Mouse (Mus musculus): Measurements from ENCODE around the gene Vps37c. TPM values are rescaled to one million over a fixed set of nuclear protein-coding genes. Genes with fewer than 3 reads are reported as not detected.

The Vps37c gene
- total and polyA plus RNA-seq, 2 experiments from 2014 or later = 27.2 to 30.7 TPM

DNA sequence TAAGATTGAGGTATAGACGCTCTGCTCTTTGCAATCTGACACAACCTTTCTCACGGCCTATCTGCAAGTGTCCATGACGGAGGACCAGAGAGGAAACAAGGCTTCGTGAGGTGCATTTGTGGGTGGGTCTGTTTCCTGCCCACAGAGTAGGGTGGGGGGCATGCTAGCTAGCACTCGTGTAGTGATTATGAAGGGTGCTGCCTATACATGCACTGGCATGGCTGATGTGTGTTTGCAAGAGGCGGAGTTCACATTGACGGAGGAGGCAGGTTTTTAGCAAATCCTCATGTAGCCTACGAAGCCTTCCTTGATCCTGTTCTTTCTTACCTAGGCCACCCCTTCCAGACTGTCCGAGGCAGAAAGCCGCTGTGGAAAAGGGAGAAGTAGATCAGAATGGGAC, 41.4 kb downstream of the Vps37c start:
- H3K4me3 ChIP-seq (ENCODE audit: low read length) = no peak overlapping the region
- DNase-seq (ENCODE audit: low spot score) (no peak), ATAC-seq (no peak)
- H3K27ac ChIP-seq = no peak overlapping the region
- no peak for TF ChIP-seq CTCF (IDR thresholded peaks at IDR 0.05; ENCODE audit: low read depth)
- H3K9ac ChIP-seq (replicated peaks; ENCODE audit: low read length) = no peak overlapping the region
- no peaks in the 10 kb centered on the region for H3K4me1 ChIP-seq (ENCODE audit: insufficient read depth, low read length)
- 91% methylated on average over 10 of the region's 10 CpGs for WGBS
- H3K4me2 ChIP-seq (ENCODE audit: low read depth, low read length) = no peak overlapping the region
- H3K27me3 ChIP-seq (ENCODE audit: insufficient read depth, low read length) = no peaks in the 10 kb centered on the region
- no peaks in the 10 kb centered on the region for H3K9me3 ChIP-seq (ENCODE audit: low read length)
- no peaks in the 10 kb centered on the region for H3K36me3 ChIP-seq (ENCODE audit: insufficient read depth, low read length)

DNA sequence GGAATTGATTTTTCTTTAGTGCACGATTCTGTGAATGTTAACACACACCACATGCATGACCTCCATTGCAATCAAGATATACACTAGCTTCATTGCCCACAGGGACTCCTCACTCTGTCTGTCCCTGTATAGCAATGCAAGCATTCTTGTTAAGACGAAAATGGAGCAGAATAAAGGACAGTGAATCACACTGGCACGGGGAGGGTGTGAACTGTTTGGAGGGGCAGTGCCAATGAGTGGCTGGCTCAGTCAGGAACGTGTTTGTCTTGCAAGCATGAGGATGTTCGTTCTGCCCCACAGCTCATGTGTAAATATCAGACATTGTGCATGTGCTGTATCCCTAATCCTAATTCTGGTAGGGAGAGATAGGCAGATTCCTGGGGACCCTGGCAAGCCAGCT, 41.9 kb downstream of the Vps37c start:
- H3K4me2 ChIP-seq (ENCODE audit: low read depth, low read length) = no peak overlapping the region
- no peak for TF ChIP-seq CTCF (IDR thresholded peaks at IDR 0.05; ENCODE audit: low read depth)
- no peaks in the 10 kb centered on the region for H3K9me3 ChIP-seq (ENCODE audit: low read length)
- DNase-seq (ENCODE audit: low spot score) = no peak
- H3K9ac ChIP-seq (replicated peaks; ENCODE audit: low read length) = no peak overlapping the region
- H3K4me3 ChIP-seq (ENCODE audit: low read length) = no peak overlapping the region
- H3K4me1 ChIP-seq (ENCODE audit: insufficient read depth, low read length) = no peaks in the 10 kb centered on the region
- H3K27me3 ChIP-seq (ENCODE audit: insufficient read depth, low read length) = no peaks in the 10 kb centered on the region
- no peak for ATAC-seq
- no peaks in the 10 kb centered on the region for H3K36me3 ChIP-seq (ENCODE audit: insufficient read depth, low read length)
- no peak overlapping the region for H3K27ac ChIP-seq
- WGBS = 66% methylated on average over 5 of the region's 5 CpGs

DNA sequence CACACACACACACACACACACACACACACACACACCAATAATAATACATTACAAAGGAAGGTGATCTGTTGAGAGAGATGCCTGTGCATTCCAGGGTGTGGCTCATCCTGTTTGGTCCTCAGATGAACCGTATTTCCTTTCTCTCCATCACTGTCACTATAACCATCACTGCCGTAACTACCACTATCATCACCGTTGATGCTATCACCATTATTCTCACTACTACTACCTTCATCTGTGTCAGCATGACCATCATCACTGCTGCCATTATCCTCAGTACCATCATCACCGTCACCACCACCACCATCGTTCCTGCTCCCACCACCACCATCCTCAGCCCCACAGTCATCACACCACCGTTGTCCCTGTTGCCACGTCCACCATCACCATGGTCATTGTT, 43.4 kb downstream of the Vps37c start:
- ATAC-seq (no peak), DNase-seq (ENCODE audit: low spot score) (no peak)
- TF ChIP-seq CTCF (IDR thresholded peaks at IDR 0.05; ENCODE audit: low read depth) = no peak
- Histone ChIP-seq H3K27me3 (ENCODE audit: insufficient read depth, low read length) (no peaks in the 10 kb centered on the region), H3K9me3 (ENCODE audit: low read length) (no peaks in the 10 kb centered on the region), H3K4me1 (ENCODE audit: insufficient read depth, low read length) (no peaks in the 10 kb centered on the region), H3K27ac (no peak overlapping the region), H3K4me2 (ENCODE audit: low read depth, low read length) (no peak overlapping the region), H3K36me3 (ENCODE audit: insufficient read depth, low read length) (no peaks in the 10 kb centered on the region), H3K4me3 (ENCODE audit: low read length) (no peak overlapping the region), H3K9ac (replicated peaks; ENCODE audit: low read length) (no peak overlapping the region)
- WGBS = 93% methylated on average over 7 of the region's 7 CpGs

DNA sequence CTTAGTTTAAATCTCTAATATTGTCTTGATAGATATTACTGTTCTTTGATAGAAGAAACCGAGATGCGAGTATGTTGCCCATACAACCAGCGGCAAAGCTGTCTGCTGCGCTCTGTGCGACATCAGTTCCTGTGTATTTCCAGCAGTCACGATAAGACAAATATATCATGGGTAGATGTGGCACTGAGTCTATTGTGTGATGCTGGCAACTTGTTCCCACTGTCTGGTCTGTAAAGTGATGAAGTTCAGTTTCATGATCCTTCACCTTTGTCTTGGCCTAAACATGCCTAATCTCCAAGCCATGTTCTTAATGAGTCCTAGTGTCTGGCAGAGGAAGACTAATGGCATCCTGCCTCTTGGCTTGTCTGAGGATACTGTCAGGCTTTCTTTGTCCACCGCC, 44.2 kb downstream of the Vps37c start:
- 95% methylated on average over 7 of the region's 7 CpGs for WGBS
- no peak for DNase-seq (ENCODE audit: low spot score)
- ATAC-seq = no peak
- no peak overlapping the region for H3K4me2 ChIP-seq (ENCODE audit: low read depth, low read length)
- H3K9ac ChIP-seq (replicated peaks; ENCODE audit: low read length) = no peak overlapping the region
- H3K27ac ChIP-seq = no peak overlapping the region
- H3K27me3 ChIP-seq (ENCODE audit: insufficient read depth, low read length) = no peaks in the 10 kb centered on the region
- H3K4me1 ChIP-seq (ENCODE audit: insufficient read depth, low read length) = no peaks in the 10 kb centered on the region
- no peak overlapping the region for H3K4me3 ChIP-seq (ENCODE audit: low read length)
- no peaks in the 10 kb centered on the region for H3K9me3 ChIP-seq (ENCODE audit: low read length)
- no peak for TF ChIP-seq CTCF (IDR thresholded peaks at IDR 0.05; ENCODE audit: low read depth)
- H3K36me3 ChIP-seq (ENCODE audit: insufficient read depth, low read length) = no peaks in the 10 kb centered on the region

DNA sequence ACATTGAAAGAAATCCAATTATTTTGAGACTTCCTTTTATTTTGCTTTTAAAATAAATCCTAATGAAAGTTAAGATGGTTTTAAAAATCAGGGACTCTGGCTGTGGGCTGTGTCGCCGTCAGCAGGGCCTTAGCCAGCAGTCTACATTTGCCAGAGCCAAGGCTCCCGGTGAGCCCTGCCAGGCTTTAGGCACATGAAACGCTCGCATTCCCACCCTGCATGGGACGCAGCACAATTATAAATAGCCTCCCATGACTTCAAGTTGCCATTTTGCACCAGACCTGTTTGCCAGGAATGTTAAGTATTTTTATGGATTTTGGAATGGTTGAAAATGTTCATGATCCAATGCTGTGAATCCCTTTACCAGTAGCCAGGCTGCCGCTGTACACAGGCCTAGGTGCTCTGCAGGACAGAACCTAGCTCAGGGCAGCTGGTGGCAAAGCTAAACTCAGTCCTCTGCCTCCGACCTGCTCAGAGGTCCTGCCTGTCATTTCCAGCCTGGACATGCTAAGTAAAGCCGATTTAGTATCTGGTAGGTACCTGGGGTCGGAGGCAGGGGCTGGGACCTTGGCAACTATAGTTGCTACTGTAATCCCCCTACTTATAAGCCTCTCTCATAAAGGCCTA, 45.1 kb downstream of the Vps37c start:
- H3K36me3 ChIP-seq (ENCODE audit: insufficient read depth, low read length) = no peaks in the 10 kb centered on the region
- WGBS = 73% methylated on average over 10 of the region's 10 CpGs
- H3K4me3 ChIP-seq (ENCODE audit: low read length) = no peak overlapping the region
- no peak for TF ChIP-seq CTCF (IDR thresholded peaks at IDR 0.05; ENCODE audit: low read depth)
- no peaks in the 10 kb centered on the region for H3K9me3 ChIP-seq (ENCODE audit: low read length)
- H3K4me1 ChIP-seq (ENCODE audit: insufficient read depth, low read length) = no peaks in the 10 kb centered on the region
- no peak overlapping the region for H3K9ac ChIP-seq (replicated peaks; ENCODE audit: low read length)
- ATAC-seq (no peak), DNase-seq (ENCODE audit: low spot score) (no peak)
- H3K27me3 ChIP-seq (ENCODE audit: insufficient read depth, low read length) = no peaks in the 10 kb centered on the region
- H3K4me2 ChIP-seq (ENCODE audit: low read depth, low read length) = no peak overlapping the region
- H3K27ac ChIP-seq = no peak overlapping the region

DNA sequence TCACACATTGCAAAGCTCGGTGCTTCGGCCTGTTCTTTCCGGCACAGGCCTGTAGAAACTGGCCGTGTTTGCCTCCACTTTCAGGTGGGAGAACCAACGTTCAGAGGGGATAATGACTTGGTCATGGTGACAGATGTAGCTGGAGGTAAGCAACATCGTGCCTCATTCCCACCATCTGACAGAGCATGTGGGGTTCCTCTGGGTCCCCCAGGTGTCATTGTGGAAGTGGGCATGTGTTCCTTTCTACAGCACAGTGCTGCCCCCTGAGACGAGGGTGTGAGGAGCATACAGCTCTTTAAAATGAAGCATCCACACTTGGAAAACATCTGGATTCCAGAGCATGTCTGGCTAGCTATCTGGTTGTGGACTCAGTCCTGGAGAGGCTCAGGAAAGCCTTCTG, 46.0 kb downstream of the Vps37c start:
- TF ChIP-seq CTCF (IDR thresholded peaks at IDR 0.05; ENCODE audit: low read depth) = no peak
- H3K4me3 ChIP-seq (ENCODE audit: low read length) = no peak overlapping the region
- DNase-seq (ENCODE audit: low spot score) (no peak), ATAC-seq (no peak)
- H3K4me1 ChIP-seq (ENCODE audit: insufficient read depth, low read length) = no peaks in the 10 kb centered on the region
- no peaks in the 10 kb centered on the region for H3K36me3 ChIP-seq (ENCODE audit: insufficient read depth, low read length)
- no peak overlapping the region for H3K9ac ChIP-seq (replicated peaks; ENCODE audit: low read length)
- no peaks in the 10 kb centered on the region for H3K27me3 ChIP-seq (ENCODE audit: insufficient read depth, low read length)
- H3K4me2 ChIP-seq (ENCODE audit: low read depth, low read length) = no peak overlapping the region
- no peaks in the 10 kb centered on the region for H3K9me3 ChIP-seq (ENCODE audit: low read length)
- H3K27ac ChIP-seq = no peak overlapping the region
- 83% methylated on average over 7 of the region's 7 CpGs for WGBS

DNA sequence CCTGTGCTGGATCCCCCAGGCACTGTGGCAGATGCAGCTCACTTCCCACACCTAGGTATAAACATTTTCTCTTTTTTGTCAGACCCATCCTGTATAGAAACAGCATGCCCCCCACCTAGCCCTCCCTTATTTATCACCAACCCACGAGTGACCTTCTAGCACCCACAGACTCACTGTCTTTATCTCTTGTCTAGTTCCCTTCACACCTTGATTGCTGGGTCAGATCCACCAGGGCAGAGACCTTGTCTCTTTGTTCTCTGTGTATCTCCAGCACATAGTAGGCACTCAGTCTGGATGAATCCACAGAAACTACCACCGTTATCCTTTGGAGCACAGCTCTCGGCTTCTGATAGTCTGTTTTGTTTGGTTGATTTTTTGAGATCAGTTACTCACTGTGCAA, 46.5 kb downstream of the Vps37c start:
- DNase-seq (ENCODE audit: low spot score) (no peak), ATAC-seq (peak; percentile 18; the same call in 1 of the 2 replicates)
- no peak overlapping the region for H3K27ac ChIP-seq
- TF ChIP-seq CTCF (IDR thresholded peaks at IDR 0.05; ENCODE audit: low read depth) = no peak
- H3K4me3 ChIP-seq (ENCODE audit: low read length) = no peak overlapping the region
- no peaks in the 10 kb centered on the region for H3K4me1 ChIP-seq (ENCODE audit: insufficient read depth, low read length)
- H3K4me2 ChIP-seq (ENCODE audit: low read depth, low read length) = no peak overlapping the region
- WGBS = 91% methylated on average over 3 of the region's 3 CpGs
- H3K36me3 ChIP-seq (ENCODE audit: insufficient read depth, low read length) = no peaks in the 10 kb centered on the region
- no peaks in the 10 kb centered on the region for H3K27me3 ChIP-seq (ENCODE audit: insufficient read depth, low read length)
- no peak overlapping the region for H3K9ac ChIP-seq (replicated peaks; ENCODE audit: low read length)
- H3K9me3 ChIP-seq (ENCODE audit: low read length) = no peaks in the 10 kb centered on the region
